ENCODE assay signal across 30 mouse cellular contexts in the genomic region with DNA sequence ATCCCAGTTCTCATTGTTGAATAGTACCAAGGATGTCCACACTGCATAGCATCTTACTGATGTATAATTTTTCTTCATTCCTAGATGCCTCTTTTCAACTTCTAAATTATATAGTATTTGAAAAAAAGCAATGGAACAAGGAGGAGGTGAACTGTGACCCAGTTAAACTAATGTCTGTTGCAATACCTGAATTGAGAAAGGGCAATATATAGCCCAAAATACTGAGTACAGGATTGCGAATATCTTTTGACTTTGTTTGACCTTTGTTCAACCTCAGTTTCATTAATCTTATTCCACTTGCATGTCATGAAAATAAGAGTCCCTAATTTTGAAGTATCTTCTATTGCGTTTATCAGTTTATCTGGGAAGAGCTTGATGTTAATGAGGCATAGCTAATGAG.
"Had no signal": no experiment of that assay in that cellular context is flagged by ENCODE, and none has a peak within 500 bp of the region (broad histone marks: within the 10 kb centered on the region; RNA-seq: fewer than 3 reads in every experiment).

No protein-coding gene starts in this region.

- ATAC-seq: liver, embryonic 12.5 days; lung, postnatal 0 days; midbrain, embryonic 13.5 days; midbrain, embryonic 15.5 days; midbrain, embryonic 16.5 days had no signal

- DNase-seq: left cerebral cortex, postnatal 4 days; liver, embryonic 13.5 days; lung, adult 18-20 months; lung, adult 2 months; lung, embryonic 14.5 days; lung, postnatal 10 days; lung, postnatal 14 days; lung, postnatal 36 days; lung, postnatal 4 days; midbrain, embryonic 14.5 days had no signal

- H3K9ac ChIP-seq: limb, embryonic 12.5 days; limb, embryonic 13.5 days; limb, embryonic 15.5 days; liver, embryonic 12.5 days; liver, embryonic 13.5 days; liver, embryonic 14.5 days; liver, embryonic 15.5 days; lung, embryonic 14.5 days; lung, embryonic 15.5 days; midbrain, embryonic 12.5 days; midbrain, embryonic 13.5 days; midbrain, embryonic 15.5 days; neural tube, embryonic 12.5 days had no signal

- H3K4me2 ChIP-seq: limb, embryonic 12.5 days; limb, embryonic 13.5 days; limb, embryonic 15.5 days; liver, embryonic 12.5 days; liver, embryonic 13.5 days; liver, embryonic 15.5 days; lung, embryonic 14.5 days; lung, embryonic 15.5 days; midbrain, embryonic 11.5 days; midbrain, embryonic 12.5 days; midbrain, embryonic 13.5 days; midbrain, embryonic 15.5 days; neural tube, embryonic 12.5 days had no signal

- H3K27me3 ChIP-seq: limb, embryonic 12.5 days; limb, embryonic 13.5 days; limb, embryonic 15.5 days; liver, embryonic 12.5 days; liver, embryonic 13.5 days; liver, embryonic 15.5 days; lung, embryonic 15.5 days; megakaryocyte, embryonic 14.5 days; midbrain, embryonic 12.5 days; midbrain, embryonic 13.5 days; midbrain, embryonic 15.5 days; neural tube, embryonic 12.5 days had no signal

- H3K4me1 ChIP-seq: limb, embryonic 10.5 days; limb, embryonic 12.5 days; limb, embryonic 13.5 days; limb, embryonic 15.5 days; liver, embryonic 12.5 days; liver, embryonic 13.5 days; liver, embryonic 15.5 days; lung, embryonic 15.5 days; midbrain, embryonic 10.5 days; midbrain, embryonic 12.5 days; midbrain, embryonic 13.5 days; midbrain, embryonic 15.5 days; neural tube, embryonic 12.5 days had no signal

- H3K4me3 ChIP-seq: left cerebral cortex, adult 2 months; limb, embryonic 10.5 days; limb, embryonic 12.5 days; limb, embryonic 13.5 days; limb, embryonic 15.5 days; liver, embryonic 12.5 days; liver, embryonic 13.5 days; liver, embryonic 15.5 days; lung, embryonic 15.5 days; megakaryocyte, embryonic 14.5 days; midbrain, embryonic 10.5 days; midbrain, embryonic 12.5 days; midbrain, embryonic 13.5 days; midbrain, embryonic 15.5 days; myocyte; neural tube, embryonic 12.5 days had no signal

- H3K9me3 ChIP-seq: limb, embryonic 10.5 days; limb, embryonic 12.5 days; limb, embryonic 13.5 days; limb, embryonic 15.5 days; liver, embryonic 12.5 days; liver, embryonic 13.5 days; liver, embryonic 15.5 days; lung, embryonic 15.5 days; megakaryocyte, embryonic 14.5 days; midbrain, embryonic 10.5 days; midbrain, embryonic 12.5 days; midbrain, embryonic 13.5 days; midbrain, embryonic 15.5 days; neural tube, embryonic 12.5 days had no signal

- H3K27ac ChIP-seq: left cerebral cortex, adult 2 months; limb, embryonic 10.5 days; limb, embryonic 12.5 days; limb, embryonic 13.5 days; limb, embryonic 15.5 days; liver, embryonic 12.5 days; liver, embryonic 13.5 days; liver, embryonic 14.5 days; liver, embryonic 15.5 days; lung, embryonic 15.5 days; macrophage; midbrain, embryonic 10.5 days; midbrain, embryonic 12.5 days; midbrain, embryonic 13.5 days; midbrain, embryonic 15.5 days; neural tube, embryonic 12.5 days had no signal
